Mouse (Mus musculus): ENCODE data around the gene Ap2a1. TPM values are rescaled to one million over a fixed set of nuclear protein-coding genes. Genes with fewer than 3 reads are reported as not detected.

Ap2a1 gene
- polyA plus RNA-seq, 1 experiment = 216 TPM

- peak within 1 kb of the TSS; percentile 91 for H3K4me3 ChIP-seq (replicated peaks; ENCODE audit: insufficient read depth, low read depth, low read length)
- H3K27me3 ChIP-seq (ENCODE audit: control insufficient read depth, insufficient read depth, low read length) = no peaks in the 10 kb centered on the region
- TF ChIP-seq CTCF (IDR thresholded peaks at IDR 0.05; ENCODE audit: borderline replicate concordance, insufficient read depth, low read depth, low read length) (no peak), POLR2A (IDR thresholded peaks at IDR 0.05; ENCODE audit: borderline replicate concordance, insufficient read depth, low read length) (peak; percentile 74)
- H3K27ac ChIP-seq (ENCODE audit: insufficient read depth, low read length) = peak within 1 kb of the TSS; percentile 96
- DNase-seq = peak; percentile 90 to 93
- peaks cover 29% of the 10 kb centered on the region for H3K4me1 ChIP-seq (ENCODE audit: control insufficient read depth, insufficient read depth, low read length)
- under 1% methylated on average over 56 of the region's 56 CpGs for WGBS
These were observed 36.9 kb downstream of the Ap2a1 start, which contains the start of gene Med25 for GRCm38 (mm10) chr7:44892276-44892921. Gene Med25 (minus strand): TSS chr7:44892712.

- no peak overlapping the region for H3K27ac ChIP-seq (ENCODE audit: insufficient read depth, low read length)
- H3K4me3 ChIP-seq (replicated peaks; ENCODE audit: insufficient read depth, low read depth, low read length) = peak overlapping the region; percentile 91
- WGBS = under 1% methylated on average over 6 of the region's 6 CpGs
- no peaks in the 10 kb centered on the region for H3K27me3 ChIP-seq (ENCODE audit: control insufficient read depth, insufficient read depth, low read length)
- peaks cover 27% of the 10 kb centered on the region for H3K4me1 ChIP-seq (ENCODE audit: control insufficient read depth, insufficient read depth, low read length)
- TF ChIP-seq CTCF (IDR thresholded peaks at IDR 0.05; ENCODE audit: borderline replicate concordance, insufficient read depth, low read depth, low read length) (no peak), POLR2A (IDR thresholded peaks at IDR 0.05; ENCODE audit: borderline replicate concordance, insufficient read depth, low read length) (no peak)
- no peak for DNase-seq
These were observed 37.7 kb downstream of the Ap2a1 start for GRCm38 (mm10) chr7:44891611-44892010.

- H3K27me3 ChIP-seq (ENCODE audit: control insufficient read depth, insufficient read depth, low read length) = no peaks in the 10 kb centered on the region
- no peak overlapping the region for H3K27ac ChIP-seq (ENCODE audit: insufficient read depth, low read length)
- WGBS = 3% methylated on average over 4 of the region's 4 CpGs
- no peak for TF ChIP-seq CTCF (IDR thresholded peaks at IDR 0.05; ENCODE audit: borderline replicate concordance, insufficient read depth, low read depth, low read length)
- TF ChIP-seq POLR2A (IDR thresholded peaks at IDR 0.05; ENCODE audit: borderline replicate concordance, insufficient read depth, low read length) = no peak
- peak overlapping the region; percentile 36 for H3K4me3 ChIP-seq (replicated peaks; ENCODE audit: insufficient read depth, low read depth, low read length)
- peaks cover 32% of the 10 kb centered on the region for H3K4me1 ChIP-seq (ENCODE audit: control insufficient read depth, insufficient read depth, low read length)
- DNase-seq = peak in 1 of 2 experiments; percentile 36
These were observed 38.6 kb downstream of the Ap2a1 start for GRCm38 (mm10) chr7:44890737-44891136.

GRCm38 (mm10) chr7:44890180-44890579 lies 39.1 kb downstream of the Ap2a1 start:
- no peak for DNase-seq
- peaks cover 36% of the 10 kb centered on the region for H3K4me1 ChIP-seq (ENCODE audit: control insufficient read depth, insufficient read depth, low read length)
- WGBS = 78% methylated on average over 7 of the region's 7 CpGs
- TF ChIP-seq CTCF (IDR thresholded peaks at IDR 0.05; ENCODE audit: borderline replicate concordance, insufficient read depth, low read depth, low read length) (no peak), POLR2A (IDR thresholded peaks at IDR 0.05; ENCODE audit: borderline replicate concordance, insufficient read depth, low read length) (no peak)
- no peak overlapping the region for H3K27ac ChIP-seq (ENCODE audit: insufficient read depth, low read length)
- no peak overlapping the region for H3K4me3 ChIP-seq (replicated peaks; ENCODE audit: insufficient read depth, low read depth, low read length)
- no peaks in the 10 kb centered on the region for H3K27me3 ChIP-seq (ENCODE audit: control insufficient read depth, insufficient read depth, low read length)

GRCm38 (mm10) chr7:44888256-44889105 lies 40.8 kb downstream of the Ap2a1 start:
- DNase-seq = peak in 1 of 2 experiments; percentile 32
- no peaks in the 10 kb centered on the region for H3K27me3 ChIP-seq (ENCODE audit: control insufficient read depth, insufficient read depth, low read length)
- H3K27ac ChIP-seq (ENCODE audit: insufficient read depth, low read length) = peak overlapping the region; percentile 68
- H3K4me1 ChIP-seq (ENCODE audit: control insufficient read depth, insufficient read depth, low read length) = peaks cover 47% of the 10 kb centered on the region
- 8% methylated on average over 13 of the region's 13 CpGs for WGBS
- TF ChIP-seq POLR2A (IDR thresholded peaks at IDR 0.05; ENCODE audit: borderline replicate concordance, insufficient read depth, low read length) (no peak), CTCF (IDR thresholded peaks at IDR 0.05; ENCODE audit: borderline replicate concordance, insufficient read depth, low read depth, low read length) (no peak)
- H3K4me3 ChIP-seq (replicated peaks; ENCODE audit: insufficient read depth, low read depth, low read length) = no peak overlapping the region

- no peak for TF ChIP-seq POLR2A (IDR thresholded peaks at IDR 0.05; ENCODE audit: borderline replicate concordance, insufficient read depth, low read length)
- TF ChIP-seq CTCF (IDR thresholded peaks at IDR 0.05; ENCODE audit: borderline replicate concordance, insufficient read depth, low read depth, low read length) = no peak
- H3K27me3 ChIP-seq (ENCODE audit: control insufficient read depth, insufficient read depth, low read length) = no peaks in the 10 kb centered on the region
- WGBS = 80% methylated on average over 7 of the region's 7 CpGs
- no peak for DNase-seq
- peaks cover 47% of the 10 kb centered on the region for H3K4me1 ChIP-seq (ENCODE audit: control insufficient read depth, insufficient read depth, low read length)
- no peak overlapping the region for H3K4me3 ChIP-seq (replicated peaks; ENCODE audit: insufficient read depth, low read depth, low read length)
- H3K27ac ChIP-seq (ENCODE audit: insufficient read depth, low read length) = no peak overlapping the region; the same call in 1 of the 2 replicates
These were observed 42.3 kb downstream of the Ap2a1 start for GRCm38 (mm10) chr7:44886964-44887363.

GRCm38 (mm10) chr7:44884637-44885036 lies 44.7 kb downstream of the Ap2a1 start:
- Histone ChIP-seq H3K4me3 (replicated peaks; ENCODE audit: insufficient read depth, low read depth, low read length) (no peak overlapping the region), H3K4me1 (ENCODE audit: control insufficient read depth, insufficient read depth, low read length) (peaks cover 35% of the 10 kb centered on the region), H3K27ac (ENCODE audit: insufficient read depth, low read length) (peak overlapping the region; percentile 11; the same call in 1 of the 2 replicates), H3K27me3 (ENCODE audit: control insufficient read depth, insufficient read depth, low read length) (no peaks in the 10 kb centered on the region)
- WGBS = 10% methylated on average over 5 of the region's 5 CpGs
- peak; percentile 33 to 50 for DNase-seq
- no peak for TF ChIP-seq CTCF (IDR thresholded peaks at IDR 0.05; ENCODE audit: borderline replicate concordance, insufficient read depth, low read depth, low read length)
- no peak for TF ChIP-seq POLR2A (IDR thresholded peaks at IDR 0.05; ENCODE audit: borderline replicate concordance, insufficient read depth, low read length)
